Mouse (Mus musculus) layer of hippocampus, adult 9-11 months (tissue): ENCODE results near the gene Rasal1.
A peak's percentile ranks its signal among the peaks of the same experiment; 100 is the strongest.

Experiments
- DNase-seq: peaks from one replicate; pipeline ENCODE4 v3.0.0; 2022

Rasal1 gene

DNA sequence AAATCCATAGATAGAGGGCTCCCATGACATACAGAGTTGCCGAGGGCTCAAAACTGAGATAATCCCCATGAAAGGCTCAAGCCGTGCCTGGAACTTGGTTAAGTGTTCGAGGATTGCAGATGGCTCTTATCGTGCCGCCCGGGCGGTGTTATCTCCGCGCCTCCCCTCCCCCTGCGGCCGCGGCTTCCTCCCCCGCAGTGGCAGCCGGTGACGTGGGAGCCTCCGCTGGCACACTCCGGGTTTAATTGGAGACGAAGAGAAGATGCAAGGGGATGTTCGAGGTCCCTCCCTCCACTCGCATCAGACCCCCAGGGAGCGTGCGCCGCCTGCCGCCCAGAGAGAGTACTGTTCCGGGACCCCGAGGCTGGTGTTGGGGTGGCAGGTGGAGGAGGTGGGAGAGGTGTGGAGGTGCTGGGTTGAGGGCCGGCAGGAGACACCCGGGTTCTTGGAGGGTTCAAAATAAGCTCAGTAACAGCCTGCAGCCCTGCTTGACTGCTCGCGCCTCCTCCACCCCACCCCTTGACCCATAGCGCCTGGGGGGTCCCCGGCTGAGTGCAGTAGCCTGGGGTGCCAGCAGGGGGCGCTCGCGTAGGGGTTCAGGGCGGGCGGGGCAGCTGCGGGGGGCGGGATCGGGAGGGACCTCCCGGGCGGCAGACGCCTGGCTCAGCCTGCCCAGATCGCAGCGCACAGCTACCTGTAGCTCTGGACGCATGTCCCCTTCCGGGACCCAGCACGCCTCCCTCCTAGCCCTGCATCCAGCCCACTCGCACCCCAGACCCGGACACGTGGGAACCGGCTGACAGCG lies at the start of gene Rasal1:
TSS of gene Rasal1 (plus strand) at position 244 of the 805 bp plus-strand sequence.
- DNase-seq: peak; percentile 88

DNA sequence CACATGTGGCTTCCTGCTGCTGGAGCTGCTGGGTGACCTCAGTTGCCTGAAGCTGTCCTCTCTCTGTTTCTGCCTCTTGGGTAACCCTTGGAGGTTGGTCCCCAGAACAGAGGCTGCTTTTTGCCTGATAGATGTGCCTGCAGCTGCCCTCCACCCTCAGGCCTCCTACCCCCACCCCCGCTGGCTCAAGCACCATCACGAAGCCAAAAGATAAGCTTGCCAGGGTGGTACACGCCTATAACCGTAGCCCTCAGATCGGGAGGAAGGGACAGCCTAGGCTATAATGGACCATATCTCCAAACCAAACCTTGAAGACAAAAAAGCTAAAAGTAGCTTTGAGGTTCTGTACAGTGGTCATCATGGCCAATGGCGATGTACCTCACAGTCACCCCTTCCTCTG lies 49.0 kb upstream of the Rasal1 start:
- DNase-seq: no peak

GRCm38 (mm10) chr5:120600946-120601668 lies 47.5 kb upstream of the Rasal1 start:
- DNase-seq: no peak

DNA sequence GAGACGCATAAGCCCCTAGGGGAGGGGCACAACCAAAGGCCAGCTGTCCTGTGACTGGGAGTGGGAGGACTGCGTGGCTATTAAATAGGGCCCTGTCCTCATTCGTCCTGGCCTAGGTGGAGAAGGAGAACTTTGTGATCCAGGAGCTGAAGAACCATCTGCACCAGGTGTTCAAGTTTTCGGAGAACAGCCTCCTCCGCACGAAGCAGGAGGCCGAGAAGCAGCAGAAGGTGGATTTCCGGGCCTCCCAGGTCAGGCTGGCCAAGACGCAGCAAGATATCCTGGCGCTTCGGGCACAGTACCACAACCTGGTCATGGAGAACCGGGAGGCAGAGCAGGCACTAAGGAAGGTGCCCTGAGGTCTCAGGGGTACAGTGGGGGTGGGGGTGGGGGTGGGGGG lies 46.4 kb upstream of the Rasal1 start:
- no peak for DNase-seq

- no peak for DNase-seq
Observed at GRCm38 (mm10) chr5:120603515-120603914, 45.1 kb upstream of the Rasal1 start.

- peak; percentile 69 for DNase-seq
Observed at GRCm38 (mm10) chr5:120604839-120605238, 43.8 kb upstream of the Rasal1 start.

DNA sequence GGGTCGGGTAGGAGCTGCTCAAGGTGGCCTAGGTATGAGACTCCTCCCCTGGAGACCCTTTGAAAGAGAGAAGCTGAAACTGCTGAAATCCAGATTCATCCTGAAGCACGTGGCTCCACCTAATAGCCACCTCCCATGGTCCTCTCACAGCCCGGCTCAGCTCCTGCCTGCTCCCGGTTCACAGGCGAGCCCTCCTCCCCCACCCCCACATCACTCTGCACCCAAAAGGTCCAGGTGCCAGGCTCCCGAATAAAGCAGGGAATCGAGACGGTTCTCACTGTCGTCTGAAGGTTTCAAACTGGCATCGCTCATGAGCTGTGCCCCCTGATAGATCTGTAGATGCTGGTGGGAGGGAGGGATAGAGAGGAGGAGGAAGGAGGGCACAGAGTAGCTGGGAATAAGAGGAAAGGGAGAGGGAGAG lies 43.4 kb upstream of the Rasal1 start:
- DNase-seq: no peak

DNA sequence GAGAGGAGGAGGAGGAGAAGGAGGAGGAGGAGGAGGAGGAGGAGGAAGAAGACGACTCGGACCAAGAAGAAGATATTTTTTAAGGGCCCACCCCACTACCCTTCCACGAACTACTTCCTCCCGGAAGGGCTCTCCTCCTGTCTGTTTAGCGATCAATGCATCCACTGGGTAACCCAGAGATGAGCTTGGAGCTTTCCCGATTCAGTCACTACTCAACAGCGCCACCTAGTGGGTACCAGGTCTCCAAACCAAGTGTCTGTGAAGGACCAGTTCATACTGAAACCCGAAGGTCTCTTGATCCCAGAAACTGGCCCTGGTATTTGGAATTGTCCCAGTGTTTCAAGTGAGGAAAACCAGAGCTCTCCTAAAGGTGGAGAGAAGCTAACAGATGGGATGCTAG lies 42.9 kb upstream of the Rasal1 start:
- peak; percentile 90 for DNase-seq

GRCm38 (mm10) chr5:120606590-120607200 lies 41.9 kb upstream of the Rasal1 start:
- no peak for DNase-seq

- no peak for DNase-seq
Observed at GRCm38 (mm10) chr5:120607335-120607734, 41.3 kb upstream of the Rasal1 start.

DNA sequence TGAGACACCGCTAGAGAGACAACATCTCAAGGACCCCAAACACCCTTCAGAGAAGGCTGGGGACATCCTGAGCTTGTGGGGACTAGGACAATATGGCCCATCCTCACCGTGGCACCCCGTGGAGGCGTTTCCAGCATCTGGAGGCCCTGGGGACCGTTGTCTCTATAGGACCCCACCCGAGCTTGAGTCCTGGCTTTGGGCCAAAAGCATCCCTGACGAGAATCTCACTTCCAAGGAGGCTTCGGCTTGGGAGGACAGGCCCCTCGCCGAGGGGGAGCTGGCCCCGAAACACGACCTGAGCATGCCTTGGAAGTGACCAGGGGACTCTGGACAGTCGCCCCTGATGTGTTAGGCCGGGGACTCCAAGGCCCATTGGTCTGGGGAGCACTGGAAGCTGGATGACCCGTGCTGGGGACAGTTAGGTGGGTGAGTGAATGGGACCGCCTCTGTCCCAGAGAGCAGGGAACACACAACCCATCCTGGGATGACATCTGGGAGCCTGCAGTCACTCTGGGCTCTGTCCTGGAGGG lies 39.3 kb upstream of the Rasal1 start:
- DNase-seq: no peak

DNA sequence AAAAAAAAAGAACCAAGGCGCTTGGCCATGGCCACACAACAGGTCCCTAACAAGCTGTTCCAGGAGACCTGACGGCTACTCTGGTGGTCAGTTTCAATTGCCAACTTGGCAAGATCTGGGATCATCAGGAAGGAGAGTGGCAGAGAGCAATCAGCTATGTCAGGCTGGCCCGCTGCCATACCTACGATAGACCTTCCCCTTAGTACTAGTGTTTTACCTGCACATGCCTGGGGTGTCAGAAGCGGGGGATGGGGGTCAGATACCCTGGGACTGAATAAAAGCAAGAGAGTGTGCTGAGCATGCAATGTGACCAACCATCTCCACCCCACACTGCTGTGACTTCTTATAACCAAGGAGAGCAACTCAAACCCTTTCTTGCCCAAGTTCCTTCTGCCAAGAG lies 37.7 kb upstream of the Rasal1 start:
- no peak for DNase-seq

GRCm38 (mm10) chr5:120611416-120611815 lies 37.2 kb upstream of the Rasal1 start:
- peak; percentile 59 for DNase-seq

DNA sequence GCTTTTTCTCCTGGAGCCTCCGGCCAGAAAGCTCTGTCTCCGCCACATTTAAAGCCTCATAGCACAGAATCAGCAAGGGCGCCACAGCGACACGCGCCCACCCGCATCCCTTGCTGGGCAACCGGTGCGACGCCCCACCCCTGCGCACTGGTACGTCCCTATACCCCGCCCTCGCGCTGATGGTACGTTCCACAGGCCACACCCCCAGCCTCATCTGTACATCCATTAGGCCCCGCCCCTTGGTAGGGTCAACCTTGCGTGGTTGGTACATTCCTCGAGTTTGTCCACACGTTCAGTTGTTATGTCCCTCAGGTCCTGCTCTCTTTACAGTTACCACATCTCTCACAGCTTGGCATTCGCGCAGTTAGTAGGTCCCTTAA lies 36.2 kb upstream of the Rasal1 start, which contains the start of the genes Rita1 and Ddx54:
TSS of gene Rita1 (minus strand) at position 148 of the 380 bp plus-strand sequence.
TSS of gene Ddx54 (plus strand) at position 298 of the 380 bp plus-strand sequence.
- DNase-seq: peak; percentile 99

- peak; percentile 100 for DNase-seq
Observed at GRCm38 (mm10) chr5:120612822-120613604, 35.6 kb upstream of the Rasal1 start.

DNA sequence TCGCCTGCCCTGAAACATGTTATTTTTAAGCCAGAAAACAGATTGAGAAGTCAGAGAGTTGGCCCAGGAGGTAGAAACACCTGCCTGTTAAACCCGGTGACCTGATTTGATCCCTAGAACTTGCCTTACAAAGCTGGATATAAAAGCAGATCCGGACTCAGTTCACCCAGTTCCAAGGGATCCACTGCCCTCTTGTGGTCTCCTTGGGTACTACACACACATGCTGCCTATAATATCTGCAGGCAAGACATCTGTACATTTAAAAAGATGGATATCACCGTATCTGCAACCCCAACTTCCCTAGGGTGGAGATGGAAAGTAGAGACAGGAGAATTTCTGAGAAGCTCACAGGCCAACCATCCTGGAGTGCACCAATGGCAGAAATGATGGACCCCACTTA lies 32.7 kb upstream of the Rasal1 start:
- DNase-seq: no peak

DNA sequence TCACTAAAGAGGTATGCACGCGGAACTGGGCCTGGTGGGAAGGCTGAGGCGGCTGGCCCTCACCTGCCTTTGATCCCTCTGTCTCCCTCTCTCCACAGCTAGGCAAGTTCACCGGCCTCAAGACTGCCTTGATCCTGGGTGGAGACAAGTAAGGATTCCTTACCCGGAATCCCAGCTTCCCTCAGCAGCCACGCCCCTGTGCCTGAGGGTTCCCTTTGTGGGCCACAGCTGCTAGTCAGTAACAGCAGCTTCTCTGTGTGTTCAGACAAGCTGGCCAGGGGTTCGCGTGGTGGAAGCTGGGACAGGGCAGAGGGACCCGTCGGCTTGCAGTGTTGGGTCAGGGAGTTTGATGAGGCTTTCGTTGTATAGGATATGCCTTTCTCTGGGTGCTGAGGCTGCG lies 29.8 kb upstream of the Rasal1 start:
- no peak for DNase-seq

- no peak for DNase-seq
Observed at GRCm38 (mm10) chr5:120619201-120619600, 29.4 kb upstream of the Rasal1 start.

- DNase-seq: peak; percentile 80
Observed at GRCm38 (mm10) chr5:120620375-120621077, 28.1 kb upstream of the Rasal1 start.

- DNase-seq: no peak
Observed at GRCm38 (mm10) chr5:120621078-120621765, 27.4 kb upstream of the Rasal1 start.

DNA sequence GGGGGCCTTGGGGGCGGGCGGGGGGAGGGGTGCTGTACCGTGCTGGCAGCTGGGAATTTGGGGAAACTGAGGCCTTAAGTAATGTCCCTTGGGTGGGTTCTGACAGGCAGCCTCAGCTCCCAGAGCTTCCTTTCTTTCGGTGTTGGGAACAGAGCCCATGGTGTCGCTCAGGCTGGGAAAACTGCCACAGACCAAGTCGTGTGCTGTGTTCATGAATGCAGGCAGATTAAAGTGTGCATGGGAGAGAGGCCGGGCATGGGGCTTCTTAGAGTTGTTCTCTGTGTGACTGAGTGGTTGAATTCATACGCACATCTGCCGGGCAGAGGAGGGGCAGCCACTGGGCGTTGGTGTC lies 26.8 kb upstream of the Rasal1 start:
- no peak for DNase-seq
